Mouse (Mus musculus): ENCODE data around the gene Dysf. TPM values are rescaled to one million over a fixed set of nuclear protein-coding genes. Genes with fewer than 3 reads are reported as not detected.

Gene Dysf
- total and polyA plus RNA-seq, 3 experiments: 0.05 to 0.39 (median 0.38) TPM

DNA sequence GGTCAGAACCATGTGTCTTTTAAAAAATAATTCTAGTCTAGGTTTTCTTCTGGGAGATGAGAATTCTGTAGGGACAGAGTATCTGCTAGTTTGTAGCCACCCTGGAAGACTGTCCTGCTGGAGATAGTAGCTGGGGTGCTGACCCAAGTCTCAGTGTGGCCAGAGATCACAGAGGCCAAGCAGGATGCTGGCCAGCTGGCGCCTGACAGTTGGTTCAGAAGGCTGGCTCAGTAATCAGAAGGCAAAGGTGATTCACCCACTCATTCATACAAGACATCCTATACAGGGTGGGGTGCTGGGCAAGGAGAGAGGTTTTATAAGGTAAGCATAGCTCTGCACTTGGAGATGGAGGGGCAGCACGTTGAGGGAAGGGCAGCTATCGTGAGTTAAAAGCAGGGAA is 204.7 kb downstream of the Dysf start:
- no peaks in the 10 kb centered on the region for H3K9me3 ChIP-seq (replicated peaks; ENCODE audit: low read length)
- no peak overlapping the region for H3K27ac ChIP-seq (ENCODE audit: insufficient read depth, low read depth)
- in situ Hi-C loops (cut with MboI; ENCODE audit: low pct_ligation_motif_present, low pct_unique_long_range_greater_than_20kb, low sequenced_read_pairs): no loop called here
- TF ChIP-seq JUND (conservative IDR thresholded peaks at IDR 0.05; ENCODE audit: low read depth, low read length) (no peak), MYC (IDR thresholded peaks at IDR 0.05; ENCODE audit: low read depth, low read length) (no peak), USF1 (IDR thresholded peaks at IDR 0.05; ENCODE audit: low read depth, low read length) (no peak), CHD1 (IDR thresholded peaks at IDR 0.05; ENCODE audit: low read depth, low read length) (no peak), HCFC1 (IDR thresholded peaks at IDR 0.05; ENCODE audit: low read depth, low read length) (no peak), E2F4 (IDR thresholded peaks at IDR 0.05; ENCODE audit: insufficient replicate concordance, low read depth, low read length) (no peak), TBP (conservative IDR thresholded peaks at IDR 0.05; ENCODE audit: low read depth, low read length) (no peak), NRF1 (IDR thresholded peaks at IDR 0.05; ENCODE audit: low read depth, low read length) (no peak), EP300 (IDR thresholded peaks at IDR 0.05; ENCODE audit: low read length) (no peak), POLR2A (IDR thresholded peaks at IDR 0.05; ENCODE audit: low read depth, low read length) (no peak), ETS1 (conservative IDR thresholded peaks at IDR 0.05; ENCODE audit: low read depth, low read length) (no peak), UBTF (IDR thresholded peaks at IDR 0.05; ENCODE audit: low read depth, low read length) (no peak), MEF2A (IDR thresholded peaks at IDR 0.05; ENCODE audit: borderline replicate concordance, low read depth, low read length) (no peak), ZC3H11A (IDR thresholded peaks at IDR 0.05; ENCODE audit: low read depth, low read length) (no peak), CHD2 (IDR thresholded peaks at IDR 0.05; ENCODE audit: low read length) (no peak), TCF12 (IDR thresholded peaks at IDR 0.05; ENCODE audit: low read depth, low read length) (no peak)
- dilution Hi-C loops (cut with MboI; ENCODE audit: extremely low pct_ligation_motif_present, extremely low pct_unique_long_range_greater_than_20kb, low sequenced_read_pairs): no loop called here
- no peaks in the 10 kb centered on the region for H3K36me3 ChIP-seq (replicated peaks in 1 of 2; ENCODE audit: control insufficient read depth in 1 of 2, insufficient read depth in 1 of 2, low read length in 1 of 2)
- no peak overlapping the region for H3K4me3 ChIP-seq (replicated peaks in 1 of 3; ENCODE audit: low read depth in 2 of 3, low read length in 2 of 3, poor library complexity in 1 of 3)
- H3K4me1 ChIP-seq (ENCODE audit: control insufficient read depth in 1 of 2, insufficient read depth in 2 of 2): no peaks in the 10 kb centered on the region
- no peak for DNase-seq (ENCODE audit: extremely low read depth)
- H3K79me2 ChIP-seq (replicated peaks; ENCODE audit: control insufficient read depth, extremely low read depth, insufficient read depth, poor library complexity, severe bottlenecking): no peaks in the 10 kb centered on the region
- H3K9ac ChIP-seq (ENCODE audit: insufficient read depth, low read depth): no peak overlapping the region
- peaks cover 82% of the 10 kb centered on the region for H3K27me3 ChIP-seq (replicated peaks)
- no peak overlapping the region for H3K4me2 ChIP-seq (ENCODE audit: insufficient read depth, low read depth, poor library complexity, severe bottlenecking)

DNA sequence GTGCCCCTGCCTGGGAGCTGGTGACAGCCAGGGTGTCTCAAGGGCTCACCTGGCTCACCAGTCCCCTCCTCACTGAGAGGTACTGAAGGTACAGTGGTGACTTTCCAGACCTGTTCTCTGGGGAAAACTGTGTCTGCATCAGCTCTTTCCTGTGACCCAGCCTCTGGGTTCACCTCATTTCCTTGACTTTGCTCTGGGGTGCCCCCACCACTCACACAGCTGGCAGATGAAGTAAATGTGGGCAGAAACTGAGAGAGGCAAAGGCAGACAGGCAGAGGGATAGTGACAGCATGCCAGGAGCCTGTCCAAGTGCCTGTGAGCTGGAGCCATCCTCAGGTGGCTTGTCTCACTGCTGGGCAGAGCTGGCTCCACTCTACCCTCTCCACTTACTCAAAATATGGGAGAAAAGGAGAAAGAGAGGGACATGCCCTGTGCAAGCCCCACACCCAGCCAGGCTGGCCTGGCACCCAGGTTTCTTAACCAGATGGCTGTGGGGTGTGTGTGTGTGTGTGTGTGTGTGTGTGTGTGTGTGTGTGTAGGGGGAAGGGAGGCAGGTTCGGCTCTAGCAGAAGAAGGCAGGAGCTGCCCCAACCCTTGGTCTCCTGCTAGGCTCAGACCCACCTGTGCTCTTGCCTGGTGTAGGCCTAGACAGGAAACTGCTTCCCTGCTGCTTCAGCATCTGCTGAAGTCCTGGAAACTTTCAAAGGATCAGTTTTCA is 209.0 kb downstream of the Dysf start:
- H3K9ac ChIP-seq (ENCODE audit: insufficient read depth, low read depth): no peak overlapping the region
- no peaks in the 10 kb centered on the region for H3K4me1 ChIP-seq (ENCODE audit: control insufficient read depth in 1 of 2, insufficient read depth in 2 of 2)
- no peaks in the 10 kb centered on the region for H3K36me3 ChIP-seq (replicated peaks in 1 of 2; ENCODE audit: control insufficient read depth in 1 of 2, insufficient read depth in 1 of 2, low read length in 1 of 2)
- DNase-seq (ENCODE audit: extremely low read depth): no peak
- H3K4me2 ChIP-seq (ENCODE audit: insufficient read depth, low read depth, poor library complexity, severe bottlenecking): no peak overlapping the region
- no peak overlapping the region for H3K4me3 ChIP-seq (replicated peaks in 1 of 3; ENCODE audit: low read depth in 2 of 3, low read length in 2 of 3, poor library complexity in 1 of 3)
- H3K27me3 ChIP-seq (replicated peaks): peaks cover 78% of the 10 kb centered on the region
- TF ChIP-seq IRF4 (IDR thresholded peaks at IDR 0.05; ENCODE audit: low read depth, low read length) (no peak), TBP (conservative IDR thresholded peaks at IDR 0.05; ENCODE audit: low read depth, low read length) (no peak), CTCF (conservative IDR thresholded peaks at IDR 0.05 in 1 of 2, IDR thresholded peaks at IDR 0.05 in 1 of 2; ENCODE audit: low read depth in 2 of 2, low read length in 2 of 2) (no peak), POLR2A (IDR thresholded peaks at IDR 0.05; ENCODE audit: low read depth, low read length) (no peak), KAT2A (IDR thresholded peaks at IDR 0.05; ENCODE audit: insufficient replicate concordance, low read length) (no peak), CHD2 (IDR thresholded peaks at IDR 0.05; ENCODE audit: low read length) (no peak), NRF1 (IDR thresholded peaks at IDR 0.05; ENCODE audit: low read depth, low read length) (no peak), ZMIZ1 (IDR thresholded peaks at IDR 0.05; ENCODE audit: low read depth, low read length) (no peak), MAZ (IDR thresholded peaks at IDR 0.05; ENCODE audit: low read depth, low read length) (no peak), USF2 (conservative IDR thresholded peaks at IDR 0.05; ENCODE audit: low read depth, low read length) (no peak), ZNF384 (IDR thresholded peaks at IDR 0.05; ENCODE audit: low read depth, low read length) (no peak), SMC3 (IDR thresholded peaks at IDR 0.05; ENCODE audit: low read depth, low read length) (no peak), ZKSCAN1 (IDR thresholded peaks at IDR 0.05; ENCODE audit: borderline replicate concordance, low read depth, low read length) (no peak), POLR2AphosphoS2 (IDR thresholded peaks at IDR 0.05; ENCODE audit: low read depth, low read length) (no peak), CHD1 (IDR thresholded peaks at IDR 0.05; ENCODE audit: low read depth, low read length) (no peak)
- no peaks in the 10 kb centered on the region; the same call in 1 of the 2 replicates for H3K79me2 ChIP-seq (replicated peaks; ENCODE audit: control insufficient read depth, extremely low read depth, insufficient read depth, poor library complexity, severe bottlenecking)
- no peak overlapping the region for H3K27ac ChIP-seq (ENCODE audit: insufficient read depth, low read depth)
- in situ Hi-C loops (cut with MboI; ENCODE audit: low pct_ligation_motif_present, low pct_unique_long_range_greater_than_20kb, low sequenced_read_pairs): no loop called here
- dilution Hi-C loops (cut with MboI; ENCODE audit: extremely low pct_ligation_motif_present, extremely low pct_unique_long_range_greater_than_20kb, low sequenced_read_pairs): no loop called here
- H3K9me3 ChIP-seq (replicated peaks; ENCODE audit: low read length): no peaks in the 10 kb centered on the region
